Mouse (Mus musculus) limb, embryonic 14.5 days (tissue): ENCODE measurements around the gene Grid2. TPM values are rescaled to one million over a fixed set of nuclear protein-coding genes. Genes with fewer than 3 reads are reported as not detected.

Experiments used
- ATAC-seq: fragments of 200-750 bp; cut with Nextera tagmentation; 2 replicates; pipeline ENCODE4 v1.8.0; 2017; ENCODE audit warnings: low read depth, moderate number of reproducible peaks, moderate TSS enrichment; ENCODE audit not compliant: low FRiP score
- DNase-seq: peaks from one replicate; pipeline ENCODE4 v3.0.0-alpha.2; 2015; ENCODE audit warnings: low spot score
- H3K27ac ChIP-seq: fragments of 300-500 bp; sonication (generic); replicated peaks from 2 replicates; pipeline ENCODE4 v1.5.1; 2014; ENCODE audit warnings: low read depth, mild to moderate bottlenecking, low read length, moderate library complexity, mixed read lengths
- H3K27me3 ChIP-seq: fragments of 300-500 bp; sonication (generic); 2 replicates; pipeline ENCODE4 v1.6.1; 2014; ENCODE audit warnings: low read length, mixed read lengths; ENCODE audit not compliant: control insufficient read depth, insufficient read depth
- H3K36me3 ChIP-seq: fragments of 300-500 bp; sonication (generic); 2 replicates; pipeline ENCODE4 v1.6.1; 2014; ENCODE audit warnings: mild to moderate bottlenecking, low read length, moderate library complexity, mixed read lengths; ENCODE audit not compliant: control insufficient read depth, insufficient read depth
- H3K4me1 ChIP-seq: fragments of 300-500 bp; sonication (generic); 2 replicates; pipeline ENCODE4 v1.6.1; 2014; ENCODE audit warnings: antibody characterized with exemption, low read length, mixed read lengths; ENCODE audit not compliant: control insufficient read depth, insufficient read depth
- H3K4me2 ChIP-seq: fragments of 300-500 bp; sonication (generic); replicated peaks from 2 replicates; pipeline ENCODE4 v1.6.1; 2014; ENCODE audit warnings: low read depth, mild to moderate bottlenecking, low read length, moderate library complexity; ENCODE audit not compliant: severe bottlenecking
- H3K4me3 ChIP-seq: fragments of 300-500 bp; sonication (generic); replicated peaks from 2 replicates; pipeline ENCODE4 v1.5.1; 2014; ENCODE audit warnings: low read length
- H3K9ac ChIP-seq: fragments of 300-500 bp; sonication (generic); 2 replicates; pipeline ENCODE4 v1.6.1; 2014; ENCODE audit warnings: mild to moderate bottlenecking, low read depth, low read length, moderate library complexity; ENCODE audit not compliant: severe bottlenecking
- H3K9me3 ChIP-seq: fragments of 300-500 bp; sonication (generic); 2 replicates; pipeline ENCODE4 v1.6.1; 2016; ENCODE audit warnings: low read length; ENCODE audit not compliant: control insufficient read depth
- POLR2A ChIP-seq: fragments of 200-500 bp; IDR thresholded peaks from 2 replicates; pipeline ENCODE4 v1.8.0; 2012; ENCODE audit warnings: inconsistent platforms, mild to moderate bottlenecking, moderate library complexity, borderline replicate concordance; ENCODE audit not compliant: insufficient read depth, insufficient read length; ENCODE audit errors: extremely low read depth
- WGBS: fragments of 180-500 bp; shearing (Covaris S2); extraction: QIAGEN DNeasy Blood & Tissue Kit; methylation state at CpG from one replicate; pipeline ENCODE4 v1.1.7; 2014; 5-methylcytosine and 5-hydroxymethylcytosine counted together
- polyA plus RNA-seq, 2 experiments: library from polyadenylated mRNA; depleted of rRNA in 1 of 2; stranded (reverse) in 1 of 2; unstranded in 1 of 2; fragments of >200 nt; fragmentation: Nextera tagmentation in 1 of 2; extraction: Ambion mirVana in 1 of 2; gene quantifications; 2 replicates each; pipeline versions ENCODE4 v1.2.1 to v1.2.3; 2012 to 2014

Grid2 gene
- polyA plus RNA-seq, 2 experiments, result 1.1 to 1.9 TPM

DNA sequence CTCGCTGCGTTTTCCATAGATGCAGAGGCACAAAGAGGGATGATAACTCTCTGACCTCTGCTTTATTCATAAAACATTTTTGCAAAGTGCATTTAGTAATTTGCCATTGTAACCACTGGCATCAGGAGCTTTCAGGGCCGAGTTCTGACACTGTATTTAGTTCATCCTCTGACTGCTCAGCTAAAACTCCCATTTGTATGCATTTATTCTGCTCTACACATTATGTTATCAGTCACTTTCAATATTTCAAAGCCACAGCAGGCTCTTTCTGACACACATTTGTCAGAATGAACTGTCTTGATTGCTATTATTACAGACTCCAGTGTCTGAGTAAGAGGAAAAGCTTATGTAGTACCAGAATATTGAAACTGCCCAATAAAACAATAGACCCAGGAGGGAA lies 1286.5 kb downstream of the Grid2 start:
- DNase-seq (no peak), ATAC-seq (no peak)
- Histone ChIP-seq H3K4me2 (no peak overlapping the region), H3K36me3 (no peaks in the 10 kb centered on the region), H3K27ac (no peak overlapping the region), H3K27me3 (no peaks in the 10 kb centered on the region), H3K9ac (no peak overlapping the region), H3K4me3 (no peak overlapping the region), H3K4me1 (no peaks in the 10 kb centered on the region), H3K9me3 (no peaks in the 10 kb centered on the region)
- 78% methylated on average over 3 of the region's 3 CpGs for WGBS
- TF ChIP-seq POLR2A, result no peak

DNA sequence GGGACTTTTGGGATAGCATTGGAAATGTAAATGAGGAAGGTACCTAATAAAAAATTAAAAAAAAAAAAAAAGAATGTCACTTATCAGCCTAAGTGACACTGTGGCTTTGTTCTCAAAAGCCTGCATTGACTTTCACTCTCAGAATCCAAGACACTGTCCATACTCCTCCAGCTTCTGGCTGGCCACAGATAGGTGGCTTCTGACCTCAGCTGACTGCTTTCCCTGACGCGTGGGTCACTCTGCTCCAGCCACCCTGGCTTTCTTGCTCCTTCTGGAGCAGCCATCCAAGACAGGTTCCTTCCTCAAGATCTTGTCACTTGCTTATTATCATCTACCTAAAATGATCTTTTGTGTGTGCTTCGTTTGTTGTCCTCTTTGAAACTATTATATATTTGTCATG lies 1298.0 kb downstream of the Grid2 start:
- Histone ChIP-seq H3K4me2 (no peak overlapping the region), H3K4me1 (no peaks in the 10 kb centered on the region), H3K36me3 (no peaks in the 10 kb centered on the region), H3K27ac (no peak overlapping the region), H3K9me3 (no peaks in the 10 kb centered on the region), H3K4me3 (no peak overlapping the region), H3K27me3 (no peaks in the 10 kb centered on the region), H3K9ac (no peak overlapping the region)
- no peak for TF ChIP-seq POLR2A
- ATAC-seq (no peak), DNase-seq (no peak)
- WGBS, result 77% methylated on average over 3 of the region's 3 CpGs

GRCm38 (mm10) chr6:64555220-64555619 lies 1299.5 kb downstream of the Grid2 start:
- Histone ChIP-seq H3K27me3 (no peaks in the 10 kb centered on the region), H3K9me3 (no peaks in the 10 kb centered on the region), H3K4me3 (no peak overlapping the region), H3K4me2 (no peak overlapping the region), H3K36me3 (no peaks in the 10 kb centered on the region), H3K27ac (no peak overlapping the region), H3K4me1 (no peaks in the 10 kb centered on the region), H3K9ac (no peak overlapping the region)
- no peak for TF ChIP-seq POLR2A
- ATAC-seq (no peak), DNase-seq (no peak)
- 84% methylated on average over 4 of the region's 4 CpGs for WGBS

- Histone ChIP-seq H3K36me3 (no peaks in the 10 kb centered on the region), H3K9ac (no peak overlapping the region), H3K27me3 (no peaks in the 10 kb centered on the region), H3K4me2 (no peak overlapping the region), H3K27ac (no peak overlapping the region), H3K9me3 (no peaks in the 10 kb centered on the region), H3K4me3 (no peak overlapping the region), H3K4me1 (no peaks in the 10 kb centered on the region)
- WGBS, result 69% methylated on average over 5 of the region's 5 CpGs
- no peak for TF ChIP-seq POLR2A
- DNase-seq (peak; percentile 7), ATAC-seq (no peak; the same call in 1 of the 2 replicates)
These were observed 1312.9 kb downstream of the Grid2 start for GRCm38 (mm10) chr6:64568599-64568998.

GRCm38 (mm10) chr6:64581338-64581737 lies 1325.7 kb downstream of the Grid2 start:
- DNase-seq (no peak), ATAC-seq (no peak)
- WGBS, result 86% methylated on average over 3 of the region's 3 CpGs
- no peak overlapping the region for H3K4me2 ChIP-seq
- H3K9me3 ChIP-seq, result no peaks in the 10 kb centered on the region
- H3K36me3 ChIP-seq, result no peaks in the 10 kb centered on the region
- H3K4me1 ChIP-seq, result no peaks in the 10 kb centered on the region
- no peak overlapping the region for H3K9ac ChIP-seq
- no peak overlapping the region for H3K4me3 ChIP-seq
- H3K27me3 ChIP-seq, result no peaks in the 10 kb centered on the region
- no peak for TF ChIP-seq POLR2A
- no peak overlapping the region for H3K27ac ChIP-seq
